Comparison of ENCODE assay signal across 1 mouse cellular context in genomic region chr17:46513329-46513728, GRCm38 (mm10).
TF ChIP-seq lines count a peak whose summit lies in the region.

No protein-coding gene starts in this region.

TF ChIP-seq in MEL, 35 proteins besides CTCF, POLR2A, EP300 and RAD21:
- TF ChIP-seq POLR2AphosphoS2 (IDR thresholded peaks at IDR 0.05; ENCODE audit: low read length) (no peak), KAT2A (conservative IDR thresholded peaks at IDR 0.05; ENCODE audit: low read depth, low read length) (peak; percentile 83), USF1 (IDR thresholded peaks at IDR 0.05; ENCODE audit: low read depth, low read length) (no peak), CHD1 (IDR thresholded peaks at IDR 0.05; ENCODE audit: low read depth, low read length) (no peak), HCFC1 (IDR thresholded peaks at IDR 0.05; ENCODE audit: low read depth, low read length) (peak; percentile 96)
